8 mouse cellular contexts compared by ENCODE assay signal in the genomic region with DNA sequence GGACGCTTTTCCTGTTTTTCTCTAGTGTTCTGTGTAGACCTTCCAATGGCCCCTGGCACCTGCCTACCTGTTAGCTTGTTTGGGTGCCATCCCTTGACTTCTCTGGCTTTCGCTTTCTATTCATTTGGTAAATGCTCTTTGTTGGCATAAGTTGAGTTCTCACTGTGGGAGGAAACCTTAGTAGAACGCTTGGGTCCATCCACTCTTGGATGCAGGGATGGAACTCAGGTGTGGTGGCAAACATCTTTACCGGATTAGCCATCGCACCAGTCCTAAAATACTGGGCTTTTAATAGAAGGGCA. TPM values are rescaled to one million over a fixed set of nuclear protein-coding genes. Genes with fewer than 3 reads are reported as not detected.
DNase-seq lines count a peak whose midpoint lies in the region; ATAC-seq and TF ChIP-seq lines count a peak whose summit lies in the region.

No protein-coding gene starts in this region.

- H3K9ac ChIP-seq in liver, adult 2 months (ENCODE audit: low read depth, low read length) = peak overlapping the region; percentile 92
- H3K9ac ChIP-seq in intestine, embryonic 14.5 days (ENCODE audit: low read length) = peak overlapping the region; percentile 88
- H3K9ac ChIP-seq in neural tube, embryonic 12.5 days = peak overlapping the region; percentile 83

- peak; percentile 37 for ATAC-seq in common myeloid progenitor, adult 5-6 weeks (replicated peaks; ENCODE audit: low read depth, poor library complexity, severe bottlenecking)
- ATAC-seq in intestine, embryonic 14.5 days (replicated peaks; ENCODE audit: low FRiP score, low TSS enrichment, low read depth) = no peak
- no peak for ATAC-seq in neural tube, embryonic 12.5 days (ENCODE audit: low FRiP score, low read depth)

- no peaks in the 10 kb centered on the region for H3K9me3 ChIP-seq in intestine, embryonic 14.5 days (ENCODE audit: control insufficient read depth, low read length)
- no peaks in the 10 kb centered on the region for H3K9me3 ChIP-seq in neural tube, embryonic 12.5 days

- peaks cover 6% of the 10 kb centered on the region for H3K4me1 ChIP-seq in liver, adult 2 months (ENCODE audit: control insufficient read depth, insufficient read depth, low read length)
- peaks cover 8% of the 10 kb centered on the region for H3K4me1 ChIP-seq in intestine, embryonic 14.5 days (replicated peaks; ENCODE audit: control insufficient read depth, insufficient read depth, low read length)
- H3K4me1 ChIP-seq in neural tube, embryonic 12.5 days = peaks cover 15% of the 10 kb centered on the region

- peak overlapping the region; percentile 93 for H3K4me3 ChIP-seq in liver, adult 2 months (ENCODE audit: insufficient read depth, low read depth, low read length)
- peak overlapping the region; percentile 97 for H3K4me3 ChIP-seq in intestine, embryonic 14.5 days (ENCODE audit: low read depth, low read length)
- peak overlapping the region; percentile 89 for H3K4me3 ChIP-seq in neural tube, embryonic 12.5 days

- peak; percentile 67 for DNase-seq in liver, adult 2 months (ENCODE audit: extremely low read depth, low read depth, low spot score)
- no peak for DNase-seq in liver
- DNase-seq in intestine, embryonic 14.5 days (ENCODE audit: low spot score) = no peak
- no peak for DNase-seq in frontal cortex, postnatal 25 days (ENCODE audit: low spot score in 2 of 2)
- DNase-seq in cerebellum, postnatal 25 days = no peak
- no peak for DNase-seq in adrenal gland, postnatal 25 days

- H3K79me2 ChIP-seq in liver, adult 2 months (ENCODE audit: control insufficient read depth, insufficient read depth, low read length) = peaks cover 16% of the 10 kb centered on the region; the same call in 1 of the 2 replicates

- peak overlapping the region; percentile 79 for H3K27ac ChIP-seq in liver, adult 2 months (replicated peaks; ENCODE audit: insufficient read depth, low read depth, low read length)
- H3K27ac ChIP-seq in intestine, embryonic 14.5 days (ENCODE audit: low read depth) = no peak overlapping the region
- H3K27ac ChIP-seq in neural tube, embryonic 12.5 days = no peak overlapping the region

- no peak for TF ChIP-seq CTCF in liver, adult 2 months (IDR thresholded peaks at IDR 0.05; ENCODE audit: low read depth, low read length)

- H3K36me3 ChIP-seq in liver, adult 2 months (ENCODE audit: control insufficient read depth, insufficient read depth, low read length) = peaks cover 22% of the 10 kb centered on the region
- H3K36me3 ChIP-seq in intestine, embryonic 14.5 days (ENCODE audit: control insufficient read depth, insufficient read depth, low read length) = peaks cover 33% of the 10 kb centered on the region
- H3K36me3 ChIP-seq in neural tube, embryonic 12.5 days = peaks cover 20% of the 10 kb centered on the region

- no peaks in the 10 kb centered on the region for H3K27me3 ChIP-seq in liver, adult 2 months (ENCODE audit: control insufficient read depth, insufficient read depth, low read length)
- no peaks in the 10 kb centered on the region for H3K27me3 ChIP-seq in intestine, embryonic 14.5 days (replicated peaks; ENCODE audit: control insufficient read depth, insufficient read depth, low read length)
- H3K27me3 ChIP-seq in neural tube, embryonic 12.5 days (replicated peaks) = no peaks in the 10 kb centered on the region

- peak overlapping the region; percentile 95 for H3K4me2 ChIP-seq in intestine, embryonic 14.5 days (ENCODE audit: low read length)
- peak overlapping the region; percentile 74 for H3K4me2 ChIP-seq in neural tube, embryonic 12.5 days (replicated peaks)

- WGBS in liver, adult 2 months = 6% methylated on average over 5 of the region's 5 CpGs
- 4% methylated on average over 5 of the region's 5 CpGs for WGBS in intestine, embryonic 14.5 days
- WGBS in neural tube, embryonic 12.5 days = 6% methylated on average over 5 of the region's 5 CpGs

- TF ChIP-seq POLR2A in liver, adult 2 months (IDR thresholded peaks at IDR 0.05; ENCODE audit: extremely low read depth, insufficient read depth, low read length) = no peak

RNA-seq across cellular contexts. Expression of gene Med28, which starts 0.7 kb away (rescaled TPM):
- 27.2 and 39.1 TPM in 2 replicates for total RNA-seq in liver, adult 2 months (2014; rRNA removed)
- polyA plus RNA-seq in liver, adult 2 months (2012; rRNA removed) = 43.3 and 44.8 TPM in 2 replicates
- total RNA-seq in common myeloid progenitor, adult 5-6 weeks (2017) = 26.8 and 32.7 TPM in 2 replicates
- polyA plus RNA-seq in intestine, embryonic 14.5 days (2014; fragmentation: Nextera tagmentation; extraction: Ambion mirVana) = 233 and 253 TPM in 2 replicates
- polyA plus RNA-seq in neural tube, embryonic 12.5 days (2016; fragmentation: Nextera tagmentation; extraction: Ambion mirVana) = 257 and 275 TPM in 2 replicates
- total RNA-seq in adrenal gland, postnatal 25 days (2021) = 90.1 and 100 TPM in 2 replicates

RNA-seq across cellular contexts. Expression of gene Lap3, which starts 27.6 kb away (rescaled TPM):
- 300 and 328 TPM in 2 replicates for total RNA-seq in liver, adult 2 months (2014; rRNA removed)
- polyA plus RNA-seq in liver, adult 2 months (2012; rRNA removed) = 92.9 and 108 TPM in 2 replicates
- total RNA-seq in common myeloid progenitor, adult 5-6 weeks (2017) = 56.7 and 95.1 TPM in 2 replicates
- 97.4 and 103 TPM in 2 replicates for polyA plus RNA-seq in intestine, embryonic 14.5 days (2014; fragmentation: Nextera tagmentation; extraction: Ambion mirVana)
- 52.3 and 56.0 TPM in 2 replicates for polyA plus RNA-seq in neural tube, embryonic 12.5 days (2016; fragmentation: Nextera tagmentation; extraction: Ambion mirVana)
- 54.5 and 61.8 TPM in 2 replicates for total RNA-seq in adrenal gland, postnatal 25 days (2021)
